8 mouse cellular contexts compared by ENCODE assay signal in the genomic region with DNA sequence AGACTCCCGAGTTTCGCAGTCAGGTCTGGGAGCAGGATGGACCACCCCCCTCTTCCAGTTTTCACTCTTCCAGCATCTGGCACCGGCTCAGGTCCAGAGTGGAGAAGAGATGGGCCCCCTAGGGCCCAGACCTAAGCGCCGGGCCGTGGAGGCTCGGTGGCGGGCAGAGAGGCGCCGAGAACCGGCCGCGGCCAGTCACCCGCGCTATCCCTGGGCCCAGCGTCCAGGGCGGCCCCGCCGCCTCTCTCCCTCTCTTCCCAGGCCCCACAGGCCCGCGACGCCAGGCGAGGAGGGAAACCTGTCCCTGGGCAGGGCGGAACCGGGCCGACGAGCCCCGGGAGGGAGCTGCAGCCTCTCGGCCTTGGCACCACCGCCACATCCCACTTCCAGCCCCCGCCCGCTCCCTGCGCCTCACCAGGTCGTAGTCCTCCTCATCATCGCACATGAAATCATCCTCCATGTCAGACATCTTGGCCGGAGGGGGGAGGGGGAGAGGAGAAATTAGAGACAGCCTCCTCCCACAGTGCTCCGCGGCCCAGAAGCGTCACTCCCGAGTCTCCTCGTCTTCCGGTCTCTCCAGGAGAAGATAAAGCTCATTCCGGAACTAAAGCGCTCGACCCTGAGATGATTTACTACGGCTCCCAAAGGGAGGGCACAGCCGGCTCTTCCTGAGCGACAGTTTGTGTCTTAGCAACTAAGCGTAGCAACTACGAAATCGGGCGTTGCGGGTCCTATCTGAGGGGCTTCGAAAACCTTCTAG. TPM values are rescaled to one million over a fixed set of nuclear protein-coding genes. Genes with fewer than 3 reads are reported as not detected.
DNase-seq lines count a peak whose midpoint lies in the region; ATAC-seq lines count a peak whose summit lies in the region.

A gene (plus strand): TSS at position 589 of the 760 bp plus-strand sequence.
A gene (minus strand): TSS at position 619 of the 760 bp plus-strand sequence.

- H3K27me3 ChIP-seq in heart, embryonic 14.5 days (ENCODE audit: control insufficient read depth, insufficient read depth, low read length), result no peaks in the 10 kb centered on the region
- no peaks in the 10 kb centered on the region for H3K27me3 ChIP-seq in liver, embryonic 13.5 days
- H3K27me3 ChIP-seq in stomach, embryonic 16.5 days (ENCODE audit: control insufficient read depth, insufficient read depth, low read length), result no peaks in the 10 kb centered on the region

- H3K36me3 ChIP-seq in heart, embryonic 14.5 days (ENCODE audit: control insufficient read depth, insufficient read depth, low read length), result no peaks in the 10 kb centered on the region
- H3K36me3 ChIP-seq in liver, embryonic 13.5 days, result no peaks in the 10 kb centered on the region
- H3K36me3 ChIP-seq in stomach, embryonic 16.5 days (ENCODE audit: control insufficient read depth, insufficient read depth, low read length), result no peaks in the 10 kb centered on the region

- ATAC-seq in CD4-positive, CD25-positive, alpha-beta regulatory T cell, adult 4 months, result peak; percentile 99
- peak; percentile 97 for ATAC-seq in heart, embryonic 14.5 days (ENCODE audit: insufficient number of reproducible peaks, insufficient read depth, low FRiP score, low read depth)
- ATAC-seq in liver, embryonic 13.5 days (ENCODE audit: low read depth), result peak; percentile 98
- peak; percentile 99 for ATAC-seq in stomach, embryonic 16.5 days (ENCODE audit: insufficient read depth, low FRiP score)

- peak within 1 kb of the TSS; percentile 80 for H3K4me2 ChIP-seq in heart, embryonic 14.5 days (ENCODE audit: low read length)
- H3K4me2 ChIP-seq in liver, embryonic 13.5 days, result peak within 1 kb of the TSS; percentile 65
- H3K4me2 ChIP-seq in stomach, embryonic 16.5 days (ENCODE audit: low read depth, low read length), result peak within 1 kb of the TSS; percentile 76

- peak within 1 kb of the TSS; percentile 80 to 93 for H3K4me3 ChIP-seq in heart, embryonic 14.5 days (ENCODE audit: control insufficient read depth in 1 of 2, insufficient read depth in 1 of 2, low read depth in 1 of 2, low read length in 2 of 2)
- peak within 1 kb of the TSS; percentile 97 for H3K4me3 ChIP-seq in liver, embryonic 13.5 days (replicated peaks)
- peak within 1 kb of the TSS; percentile 100 for H3K4me3 ChIP-seq in stomach, embryonic 16.5 days (replicated peaks; ENCODE audit: low read length)

- no peaks in the 10 kb centered on the region for H3K9me3 ChIP-seq in heart, embryonic 14.5 days (ENCODE audit: control insufficient read depth, low read length)
- no peaks in the 10 kb centered on the region for H3K9me3 ChIP-seq in liver, embryonic 13.5 days (replicated peaks)
- no peaks in the 10 kb centered on the region for H3K9me3 ChIP-seq in stomach, embryonic 16.5 days (replicated peaks; ENCODE audit: control insufficient read depth, low read length)

- peak within 1 kb of the TSS; percentile 41 to 71 for H3K27ac ChIP-seq in heart, embryonic 14.5 days (replicated peaks in 1 of 2; ENCODE audit: control insufficient read depth in 1 of 2, insufficient read depth in 1 of 2, low read depth in 2 of 2, low read length in 2 of 2)
- H3K27ac ChIP-seq in liver, embryonic 13.5 days, result peak within 1 kb of the TSS; percentile 89
- H3K27ac ChIP-seq in stomach, embryonic 16.5 days (ENCODE audit: low read length), result peak within 1 kb of the TSS; percentile 81

- WGBS in heart, embryonic 14.5 days, result under 1% methylated on average over 52 of the region's 54 CpGs
- 0% methylated on average over 53 of the region's 54 CpGs for WGBS in liver, embryonic 13.5 days (ENCODE audit: insufficient replicate concordance)
- WGBS in stomach, embryonic 16.5 days, result under 1% methylated on average over 53 of the region's 54 CpGs

- H3K4me1 ChIP-seq in heart, embryonic 14.5 days (ENCODE audit: control insufficient read depth in 2 of 2, insufficient read depth in 2 of 2, low read length in 2 of 2), result peaks cover 0 to 9% of the 10 kb centered on the region in 2 experiments; a peak in 3 of 4 replicates
- peaks cover 35% of the 10 kb centered on the region for H3K4me1 ChIP-seq in liver, embryonic 13.5 days (replicated peaks)
- H3K4me1 ChIP-seq in stomach, embryonic 16.5 days (ENCODE audit: control insufficient read depth, insufficient read depth, low read length), result 0 out of 2 replicates have a peak, but pooled peaks cover 7% of the 10 kb centered on the region

- peak within 1 kb of the TSS; percentile 84 for H3K9ac ChIP-seq in heart, embryonic 14.5 days (ENCODE audit: low read length)
- H3K9ac ChIP-seq in liver, embryonic 13.5 days, result peak within 1 kb of the TSS; percentile 97
- peak within 1 kb of the TSS; percentile 99 for H3K9ac ChIP-seq in stomach, embryonic 16.5 days (ENCODE audit: low read length)

- peak; percentile 97 for DNase-seq in c-Kit-negative CD71-positive TER-119-positive erythroid progenitor cells, embryonic 14.5 days (ENCODE audit: low read depth, low spot score)
- DNase-seq in fibroblast of lung, adult 2 months (ENCODE audit: low read depth), result peak; percentile 93
- peak; percentile 96 for DNase-seq in kidney, postnatal 14 days
- peak; percentile 92 for DNase-seq in liver, embryonic 13.5 days
- peak; percentile 91 for DNase-seq in neural tube, embryonic 10.5 days (ENCODE audit: extremely low spot score, low spot score)

RNA-seq across cellular contexts. Expression of the first gene that starts in this region (rescaled TPM):
- polyA plus RNA-seq in CD4-positive, CD25-positive, alpha-beta regulatory T cell, adult 4 months (2017; shearing (Covaris generic)), result 10 to 100 TPM; 70.4 to 82.4 TPM
- polyA plus RNA-seq in heart, embryonic 14.5 days (2014; fragmentation: Nextera tagmentation; extraction: Ambion mirVana), result 31.9 and 34.0 TPM in 2 replicates
- polyA plus RNA-seq in liver, embryonic 13.5 days (2015; fragmentation: Nextera tagmentation; extraction: Ambion mirVana), result 11.2 and 12.6 TPM in 2 replicates
- polyA plus RNA-seq in stomach, embryonic 16.5 days (2015; fragmentation: Nextera tagmentation; extraction: Ambion mirVana), result 48.1 and 48.3 TPM in 2 replicates

RNA-seq across cellular contexts. Expression of the second gene that starts in this region (rescaled TPM):
- 10 to 100 TPM; 74.9 to 79.6 TPM for polyA plus RNA-seq in CD4-positive, CD25-positive, alpha-beta regulatory T cell, adult 4 months (2017; shearing (Covaris generic))
- polyA plus RNA-seq in heart, embryonic 14.5 days (2014; fragmentation: Nextera tagmentation; extraction: Ambion mirVana), result 66.9 and 71.0 TPM in 2 replicates
- 52.7 and 68.4 TPM in 2 replicates for polyA plus RNA-seq in liver, embryonic 13.5 days (2015; fragmentation: Nextera tagmentation; extraction: Ambion mirVana)
- polyA plus RNA-seq in stomach, embryonic 16.5 days (2015; fragmentation: Nextera tagmentation; extraction: Ambion mirVana), result 62.8 and 70.5 TPM in 2 replicates

Comparison
In these comparisons a context has a peak if more than half of its experiments do, and no peak if none do; other contexts are left out.
1. Peak in every context shown above with its lines: DNase-seq, ATAC-seq, H3K4me3 ChIP-seq and H3K27ac ChIP-seq.